Mouse (Mus musculus) NIH3T3 (cell line): ENCODE results near the gene Glrb.

ENCODE experiments used
- DNase-seq: peaks from one replicate; pipeline ENCODE4 v3.0.0-alpha.2; 2012; ENCODE audit warnings: low read depth

The Glrb gene

GRCm38 (mm10) chr3:80823975-80824374 lies 89.5 kb downstream of the Glrb start:
- no peak for DNase-seq

GRCm38 (mm10) chr3:80818619-80819018 lies 94.8 kb downstream of the Glrb start:
- no peak for DNase-seq

DNA sequence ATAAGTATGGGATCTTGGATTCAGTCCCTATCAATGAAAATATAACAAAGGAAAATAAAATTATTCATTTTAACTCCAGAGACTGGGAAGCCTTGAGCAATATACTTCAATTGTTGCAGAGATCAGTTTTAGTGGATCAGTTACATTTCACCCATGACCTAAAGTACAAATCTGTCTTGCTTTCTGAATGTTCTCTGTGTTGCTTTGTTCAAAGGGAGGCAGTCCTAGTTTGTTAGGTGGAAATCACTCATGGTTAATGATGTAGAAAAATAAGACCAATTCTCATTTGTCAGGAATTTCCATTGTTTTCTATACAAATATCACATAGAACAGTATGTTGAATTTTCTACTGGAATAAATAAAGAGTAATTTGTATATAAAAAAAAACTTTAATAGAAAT lies 99.7 kb downstream of the Glrb start:
- DNase-seq, result no peak

DNA sequence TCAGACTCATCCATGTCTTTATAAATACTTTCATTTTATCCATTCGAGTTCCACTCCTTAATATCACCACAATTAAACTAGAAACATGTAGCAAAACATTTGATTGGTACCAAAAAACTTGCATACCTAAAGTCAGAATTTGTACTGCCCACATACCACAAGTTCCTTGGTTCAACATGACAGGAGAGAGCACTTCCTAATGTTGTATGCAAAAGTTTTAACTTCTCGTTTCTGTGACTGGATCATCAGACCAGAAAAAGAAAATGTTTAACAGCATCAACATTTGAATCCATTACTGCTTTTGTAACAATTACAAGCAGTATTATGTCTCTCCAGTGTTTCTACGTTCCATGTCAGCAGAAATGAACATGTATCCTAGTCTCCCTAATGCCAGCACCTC lies 101.2 kb downstream of the Glrb start:
- DNase-seq, result no peak

GRCm38 (mm10) chr3:80805327-80805726 lies 108.1 kb downstream of the Glrb start:
- DNase-seq, result peak; percentile 65

- DNase-seq, result peak; percentile 8
Observed at GRCm38 (mm10) chr3:80803811-80804210, 109.6 kb downstream of the Glrb start.

GRCm38 (mm10) chr3:80803211-80803610 lies 110.2 kb downstream of the Glrb start:
- no peak for DNase-seq

- peak; percentile 84 for DNase-seq
Observed at GRCm38 (mm10) chr3:80802596-80803081, 110.8 kb downstream of the Glrb start, which contains the start of gene Gria2. Gene Gria2 (minus strand): TSS chr3:80802835.

GRCm38 (mm10) chr3:80801827-80802310 lies 111.6 kb downstream of the Glrb start:
- no peak for DNase-seq

- DNase-seq, result no peak
Observed at GRCm38 (mm10) chr3:80800995-80801826, 112.2 kb downstream of the Glrb start.

DNA sequence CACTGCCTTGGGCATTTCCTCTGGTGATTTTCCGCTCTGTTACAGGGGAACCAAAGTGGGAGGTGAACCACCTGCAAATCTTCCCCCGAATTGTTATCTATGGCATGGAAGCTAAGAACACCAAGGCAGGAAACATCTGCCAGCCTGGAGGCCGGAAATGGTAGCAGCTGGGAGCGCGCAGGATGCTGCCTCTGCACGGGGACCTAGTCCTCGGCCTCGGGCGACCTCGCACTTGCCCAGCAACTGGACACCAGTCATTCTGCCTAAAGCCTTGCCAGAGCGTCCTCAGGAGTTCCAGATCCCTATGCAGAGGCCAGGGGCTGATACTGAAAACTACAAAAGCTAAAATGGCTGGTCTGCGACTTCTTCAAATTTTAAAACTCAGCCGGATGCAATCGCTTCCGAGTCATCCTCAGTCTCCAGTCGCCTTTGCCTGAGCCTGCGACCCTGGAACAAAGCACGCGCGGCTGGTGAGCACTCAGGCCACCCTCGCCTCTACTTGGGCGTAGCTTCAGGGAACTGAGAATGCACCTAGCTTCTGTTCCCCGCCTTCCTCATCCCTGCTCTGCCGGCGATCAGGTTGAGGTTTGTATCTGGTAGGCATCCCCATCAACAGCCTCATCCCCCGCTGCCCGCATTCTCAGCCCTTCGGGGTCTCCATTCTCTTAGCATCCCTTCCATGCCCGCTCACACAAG lies 113.0 kb downstream of the Glrb start:
- no peak for DNase-seq

GRCm38 (mm10) chr3:80797935-80798334 lies 115.5 kb downstream of the Glrb start:
- no peak for DNase-seq

GRCm38 (mm10) chr3:80796764-80797163 lies 116.7 kb downstream of the Glrb start:
- peak; percentile 34 for DNase-seq

DNA sequence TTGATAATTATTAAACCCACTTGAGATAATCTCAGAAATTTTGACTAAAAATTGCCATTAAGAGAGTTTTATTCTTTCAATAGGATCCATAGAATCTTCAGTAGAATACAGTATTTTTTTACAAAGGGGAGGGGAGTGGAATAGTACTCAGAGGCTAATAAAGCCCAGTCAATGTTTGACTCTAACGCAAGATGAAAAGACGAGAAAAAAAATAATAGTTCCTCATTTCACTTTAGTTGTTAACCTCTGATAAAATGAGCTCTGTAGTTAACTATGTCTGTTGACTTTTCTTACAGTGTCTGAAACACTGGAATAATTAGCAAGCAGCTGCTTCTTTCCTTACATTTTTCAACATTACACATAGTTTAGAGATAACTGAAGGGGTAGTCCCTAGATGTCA lies 118.2 kb downstream of the Glrb start:
- no peak for DNase-seq
